Mouse (Mus musculus) testis, adult 2 months (tissue): ENCODE results near the gene Slc6a20a. TPM values are rescaled to one million over a fixed set of nuclear protein-coding genes. Genes with fewer than 3 reads are reported as not detected.

ENCODE experiments used
- H3K27ac ChIP-seq: fragments of 200-500 bp; 2 replicates; pipeline ENCODE4 v1.5.1; 2012; ENCODE audit warnings: low read depth, low read length; ENCODE audit not compliant: control insufficient read depth, insufficient read depth
- H3K27me3 ChIP-seq: fragments of 200-500 bp; 2 replicates; pipeline ENCODE4 v1.6.1; 2012; ENCODE audit warnings: mild to moderate bottlenecking, low read length, moderate library complexity; ENCODE audit not compliant: control insufficient read depth, insufficient read depth
- H3K36me3 ChIP-seq: fragments of 200-500 bp; 2 replicates; pipeline ENCODE4 v1.6.1; 2012; ENCODE audit warnings: mild to moderate bottlenecking, low read length; ENCODE audit not compliant: control insufficient read depth, insufficient read depth
- H3K4me1 ChIP-seq: fragments of 200-500 bp; 2 replicates; pipeline ENCODE4 v1.6.1; 2012; ENCODE audit warnings: low read length; ENCODE audit not compliant: control insufficient read depth, insufficient read depth
- H3K4me3 ChIP-seq: fragments of 200-500 bp; 2 replicates; pipeline ENCODE4 v1.5.1; 2012; ENCODE audit warnings: low read depth, mild to moderate bottlenecking, low read length, moderate library complexity, mixed read lengths; ENCODE audit not compliant: control insufficient read depth
- CTCF ChIP-seq: fragments of 200-500 bp; IDR thresholded peaks from 2 replicates; pipeline ENCODE4 v1.5.1; 2012; ENCODE audit warnings: low read depth, mild to moderate bottlenecking, inconsistent platforms, low read length, moderate library complexity; ENCODE audit not compliant: control insufficient read depth, insufficient read depth, insufficient replicate concordance
- POLR2A ChIP-seq: fragments of 200-500 bp; IDR thresholded peaks from 2 replicates; pipeline ENCODE4 v1.6.1; 2012; ENCODE audit warnings: low read depth, mild to moderate bottlenecking, inconsistent platforms, low read length, moderate library complexity; ENCODE audit not compliant: control insufficient read depth
- polyA plus RNA-seq: library from polyadenylated mRNA; depleted of rRNA; stranded (reverse); fragments of >200 nt; gene quantifications from 2 replicates; pipeline ENCODE4 v1.2.3, GENCODE M21; 2012

Gene Slc6a20a
- polyA plus RNA-seq, 1 experiment, result 5.9 TPM

GRCm38 (mm10) chr9:123636771-123637170 lies 41.9 kb downstream of the Slc6a20a start:
- peaks cover 6% of the 10 kb centered on the region for H3K4me1 ChIP-seq
- TF ChIP-seq POLR2A (no peak), CTCF (no peak)

GRCm38 (mm10) chr9:123632993-123633392 lies 45.7 kb downstream of the Slc6a20a start:
- Histone ChIP-seq H3K27ac (no peak overlapping the region), H3K4me3 (no peak overlapping the region), H3K4me1 (peaks cover 4% of the 10 kb centered on the region), H3K36me3 (no peaks in the 10 kb centered on the region), H3K27me3 (no peaks in the 10 kb centered on the region)
- no peak for TF ChIP-seq POLR2A
- TF ChIP-seq CTCF, result no peak

More at GRCm38 (mm10) chr9:123636771-123637170, 41.9 kb downstream of the Slc6a20a start:
- no peak overlapping the region; the same call in 1 of the 2 replicates for H3K27ac ChIP-seq
- no peak overlapping the region for H3K4me3 ChIP-seq
- no peaks in the 10 kb centered on the region for H3K36me3 ChIP-seq
- no peaks in the 10 kb centered on the region for H3K27me3 ChIP-seq

- Histone ChIP-seq H3K4me1 (peaks cover 4% of the 10 kb centered on the region), H3K4me3 (no peak within 1 kb of the TSS), H3K27me3 (no peaks in the 10 kb centered on the region), H3K27ac (no peak within 1 kb of the TSS), H3K36me3 (no peaks in the 10 kb centered on the region)
- no peak for TF ChIP-seq CTCF
- no peak for TF ChIP-seq POLR2A
Observed at GRCm38 (mm10) chr9:123632281-123632680, 46.4 kb downstream of the Slc6a20a start, which contains the start of gene Slc6a20b. Gene Slc6a20b (minus strand): TSS chr9:123632565.

- no peaks in the 10 kb centered on the region for H3K36me3 ChIP-seq
- TF ChIP-seq POLR2A, result no peak
- peaks cover under 1% of the 10 kb centered on the region for H3K4me1 ChIP-seq
- no peaks in the 10 kb centered on the region for H3K27me3 ChIP-seq
- no peak overlapping the region for H3K4me3 ChIP-seq
- H3K27ac ChIP-seq, result no peak overlapping the region
Observed at GRCm38 (mm10) chr9:123631666-123632065, 47.0 kb downstream of the Slc6a20a start.

GRCm38 (mm10) chr9:123625821-123626220 lies 52.9 kb downstream of the Slc6a20a start:
- H3K4me1 ChIP-seq, result no peaks in the 10 kb centered on the region
- no peaks in the 10 kb centered on the region for H3K27me3 ChIP-seq
- no peak overlapping the region; the same call in 1 of the 2 replicates for H3K4me3 ChIP-seq
- TF ChIP-seq CTCF (no peak), POLR2A (no peak)
- H3K36me3 ChIP-seq, result no peaks in the 10 kb centered on the region
- H3K27ac ChIP-seq, result no peak overlapping the region

- TF ChIP-seq CTCF (no peak), POLR2A (no peak)
- no peak overlapping the region for H3K4me3 ChIP-seq
- H3K36me3 ChIP-seq, result no peaks in the 10 kb centered on the region
- no peaks in the 10 kb centered on the region for H3K27me3 ChIP-seq
- H3K4me1 ChIP-seq, result no peaks in the 10 kb centered on the region
- no peak overlapping the region for H3K27ac ChIP-seq
Observed at GRCm38 (mm10) chr9:123624741-123625140, 53.9 kb downstream of the Slc6a20a start.

GRCm38 (mm10) chr9:123620311-123621098 lies 58.2 kb downstream of the Slc6a20a start:
- H3K36me3 ChIP-seq, result no peaks in the 10 kb centered on the region
- no peaks in the 10 kb centered on the region for H3K4me1 ChIP-seq
- no peak for TF ChIP-seq POLR2A
- TF ChIP-seq CTCF, result no peak
- H3K4me3 ChIP-seq, result no peak overlapping the region
- H3K27me3 ChIP-seq, result no peaks in the 10 kb centered on the region
- H3K27ac ChIP-seq, result no peak overlapping the region

GRCm38 (mm10) chr9:123601529-123601928 lies 77.2 kb downstream of the Slc6a20a start:
- no peaks in the 10 kb centered on the region for H3K27me3 ChIP-seq
- H3K4me3 ChIP-seq, result no peak overlapping the region
- H3K4me1 ChIP-seq, result no peaks in the 10 kb centered on the region
- no peaks in the 10 kb centered on the region for H3K36me3 ChIP-seq
- no peak overlapping the region for H3K27ac ChIP-seq
- TF ChIP-seq CTCF (no peak), POLR2A (no peak)
